Mouse (Mus musculus) adrenal gland, postnatal 25 days (tissue): ENCODE measurements at regions not wholly inside any gene's neighbourhood (a gene's known extent, or its start where the extent isn't known, plus 50 kb on each side); places are given as distances from the start of the nearest gene placed in this dataset.

Experiments
- DNase-seq: peaks from one replicate; pipeline ENCODE4 v3.0.0; 2021; ENCODE audit warnings: mixed read lengths

GRCm38 (mm10) chr12:52402711-52403110 lies 101.1 kb upstream of the Arhgap5 start:
- no peak for DNase-seq

DNA sequence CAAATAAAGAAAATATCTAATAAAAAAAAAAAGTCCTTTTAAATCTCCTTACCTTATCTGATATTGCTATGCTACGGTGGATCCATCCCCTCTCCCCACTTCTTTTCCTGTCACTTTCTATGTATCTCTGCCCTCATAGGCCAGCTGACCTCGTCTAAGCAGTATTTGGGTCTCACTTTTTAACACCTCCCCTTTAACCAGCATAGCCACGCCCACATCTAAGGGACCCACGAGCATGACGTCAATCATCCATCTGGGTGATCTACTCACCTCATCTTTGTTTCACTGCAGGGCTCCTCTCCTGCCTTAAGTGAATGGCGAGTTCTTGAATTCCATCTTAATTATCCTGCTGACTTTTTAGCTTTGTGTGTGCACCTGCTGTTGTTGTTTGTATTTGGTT lies 97.4 kb upstream of the Arhgap5 start:
- no peak for DNase-seq

DNA sequence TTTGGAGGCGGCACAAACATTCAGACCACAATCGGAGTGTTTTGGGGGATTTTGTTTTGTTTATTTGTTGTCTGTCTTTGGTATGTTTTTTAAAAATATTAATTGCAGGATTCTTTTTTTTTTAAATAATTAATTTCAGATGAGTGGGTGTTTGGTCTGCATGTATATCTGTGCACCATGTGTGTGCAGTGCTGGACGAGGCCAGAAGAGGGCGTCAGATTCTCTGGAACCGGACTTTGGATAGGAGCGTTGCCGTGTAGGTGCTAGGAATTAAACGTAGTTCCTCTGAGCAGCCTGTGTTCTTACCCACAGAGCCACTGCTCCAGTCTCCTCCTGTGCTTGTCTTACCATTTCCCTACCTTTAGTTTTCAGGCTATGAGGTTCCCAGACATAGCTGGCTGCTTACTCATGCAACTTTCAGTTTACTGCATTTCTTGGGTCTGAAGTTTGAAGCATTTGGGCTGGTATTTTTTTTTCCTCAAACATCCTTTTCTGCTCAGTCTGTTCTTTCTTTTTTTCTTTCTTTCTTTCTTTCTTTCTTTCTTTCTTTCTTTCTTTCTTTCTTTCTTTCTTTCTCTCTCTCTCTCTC lies 95.4 kb upstream of the Arhgap5 start:
- no peak for DNase-seq

GRCm38 (mm10) chr12:52409221-52409620 lies 94.6 kb upstream of the Arhgap5 start:
- no peak for DNase-seq

GRCm38 (mm10) chr12:52412172-52412571 lies 91.6 kb upstream of the Arhgap5 start:
- no peak for DNase-seq

DNA sequence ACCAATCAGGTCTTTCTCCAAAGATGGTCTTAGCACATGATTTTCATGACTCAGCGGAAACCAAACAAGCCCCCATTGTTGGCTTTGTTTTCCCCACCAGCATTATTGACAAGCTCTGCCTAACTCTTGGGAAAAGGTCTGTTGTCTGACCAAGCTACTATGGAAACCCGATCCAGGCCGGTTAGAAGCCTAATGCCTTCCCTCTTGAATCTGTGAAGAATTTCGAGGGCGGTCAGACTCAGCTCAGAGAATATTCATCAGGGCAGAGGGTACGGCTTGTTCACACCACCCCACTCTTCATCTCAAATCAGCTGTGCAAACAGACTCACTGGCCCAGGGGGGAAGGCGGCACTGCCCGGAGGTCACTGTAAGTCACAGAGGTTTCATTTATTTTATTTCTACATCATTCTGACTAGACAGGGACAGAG lies 90.7 kb upstream of the Arhgap5 start:
- DNase-seq, result no peak

DNA sequence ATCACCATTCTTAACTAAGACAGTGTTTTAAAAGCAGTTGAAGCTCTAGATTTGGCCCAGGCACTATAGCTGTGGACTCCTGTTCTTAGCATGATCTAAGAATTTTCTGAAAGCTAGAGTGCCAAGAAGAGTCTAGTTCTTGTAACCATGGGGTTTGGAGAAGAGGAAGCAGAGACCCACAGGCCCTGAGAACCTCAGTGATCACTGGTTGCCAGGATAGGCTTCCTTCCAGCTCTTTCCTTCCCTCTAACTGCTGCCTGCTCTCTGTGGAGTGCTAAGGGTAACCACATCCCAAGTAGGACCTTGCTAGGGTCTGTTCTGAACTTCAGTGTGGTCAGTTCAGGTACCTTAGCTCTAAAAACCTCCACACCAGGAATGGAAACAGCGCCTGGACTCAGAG lies 81.0 kb upstream of the Arhgap5 start:
- no peak for DNase-seq

GRCm38 (mm10) chr12:52424336-52425034 lies 79.3 kb upstream of the Arhgap5 start:
- DNase-seq, result no peak

DNA sequence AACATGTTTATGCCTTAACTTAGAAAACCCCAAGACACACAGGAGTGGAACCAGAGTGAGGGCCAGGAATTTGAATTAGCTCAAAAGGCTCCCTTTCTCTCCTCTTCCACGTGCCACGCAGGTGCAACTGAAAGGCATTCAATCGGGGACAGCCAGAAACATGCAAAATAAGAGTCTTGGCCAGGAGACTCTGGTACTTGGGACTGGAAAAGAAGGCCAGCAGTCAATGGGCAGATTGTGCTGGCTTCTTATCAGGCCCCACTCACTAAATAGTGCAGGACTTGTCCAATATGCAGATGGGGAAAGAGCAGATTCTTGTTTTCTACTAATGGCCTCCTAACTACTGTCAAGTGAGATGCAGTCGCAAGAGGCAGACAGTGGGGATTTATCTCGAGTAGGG lies 73.8 kb upstream of the Arhgap5 start:
- DNase-seq, result no peak

DNA sequence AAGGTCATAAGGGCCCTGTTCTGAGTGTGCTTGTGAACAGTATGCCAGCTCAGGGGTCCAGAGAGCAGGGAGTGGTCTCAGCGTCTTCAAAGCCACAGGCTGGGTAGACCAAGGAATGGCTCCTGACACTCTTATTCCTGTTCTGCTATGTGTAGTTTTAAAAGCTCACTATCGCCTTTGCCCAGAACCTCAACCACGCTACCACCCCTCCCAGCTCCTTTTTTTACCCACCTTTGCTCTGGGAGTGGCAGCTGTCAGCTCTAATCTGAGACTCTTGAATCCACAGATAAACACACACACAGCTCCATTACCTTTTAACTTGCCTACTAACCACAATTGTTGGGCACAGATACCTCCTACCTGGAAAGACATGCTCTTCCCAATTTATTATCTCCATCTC lies 71.8 kb upstream of the Arhgap5 start:
- no peak for DNase-seq

GRCm38 (mm10) chr12:52434021-52434420 lies 69.8 kb upstream of the Arhgap5 start:
- DNase-seq, result peak; percentile 50

DNA sequence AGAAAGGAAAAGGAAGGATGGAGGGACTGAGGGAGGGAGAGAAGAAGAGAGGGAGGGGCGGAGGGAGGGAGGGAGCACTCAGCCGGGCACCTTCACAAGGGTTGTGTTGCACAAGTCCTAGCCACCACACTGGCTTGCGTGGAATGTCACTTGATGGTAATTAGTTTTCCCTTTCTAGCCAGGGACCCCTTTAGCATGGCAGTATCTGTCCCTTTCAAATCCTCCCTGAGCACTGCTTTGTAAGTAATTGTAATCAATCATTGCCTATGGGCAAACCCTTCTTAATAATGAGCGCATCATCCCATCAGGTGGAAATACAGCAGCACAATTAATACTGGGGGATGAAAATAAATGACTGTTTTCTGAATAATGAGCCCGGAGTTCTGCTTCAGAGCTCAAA lies 68.5 kb upstream of the Arhgap5 start:
- no peak for DNase-seq

- no peak for DNase-seq
Observed at GRCm38 (mm10) chr12:52435795-52436211, 68.0 kb upstream of the Arhgap5 start.

DNA sequence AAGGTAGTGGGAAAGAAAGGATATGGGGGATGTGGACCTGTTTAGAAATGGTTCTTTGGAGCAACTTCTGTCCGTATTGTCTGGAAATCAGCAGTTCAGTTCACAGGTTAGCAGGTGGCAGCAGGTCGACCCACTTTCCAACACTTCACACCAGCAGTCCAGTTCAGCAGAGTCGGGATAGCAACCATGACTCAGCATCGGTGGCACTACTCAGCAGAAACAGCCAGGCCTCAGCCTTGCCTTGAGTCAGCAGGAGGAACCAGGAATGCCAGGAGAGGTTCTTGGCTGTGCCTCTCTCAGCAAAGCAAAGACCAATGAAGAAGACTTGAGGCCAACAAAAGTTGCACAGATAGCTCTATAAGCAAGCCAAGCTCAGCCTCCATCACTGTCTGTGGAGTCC lies 66.8 kb upstream of the Arhgap5 start:
- peak; percentile 35 for DNase-seq

DNA sequence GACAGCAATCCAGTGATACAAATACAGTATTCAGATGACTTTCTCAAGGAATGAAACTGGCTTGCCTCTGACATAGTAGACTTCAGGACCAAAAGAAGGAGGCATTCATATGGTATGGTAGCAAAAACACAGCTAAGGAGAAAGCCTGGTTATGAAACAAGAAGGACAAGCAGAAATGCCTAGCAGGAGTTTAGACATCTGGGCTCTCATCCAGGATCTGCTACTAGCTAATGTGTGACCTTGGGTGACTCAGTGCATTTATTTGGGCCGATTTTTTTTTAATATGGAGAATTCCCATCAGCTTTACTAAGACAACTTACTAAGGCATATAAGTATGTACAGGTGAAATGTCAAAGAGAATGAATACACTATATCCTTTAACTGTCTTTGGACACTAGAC lies 64.5 kb upstream of the Arhgap5 start:
- DNase-seq, result no peak

DNA sequence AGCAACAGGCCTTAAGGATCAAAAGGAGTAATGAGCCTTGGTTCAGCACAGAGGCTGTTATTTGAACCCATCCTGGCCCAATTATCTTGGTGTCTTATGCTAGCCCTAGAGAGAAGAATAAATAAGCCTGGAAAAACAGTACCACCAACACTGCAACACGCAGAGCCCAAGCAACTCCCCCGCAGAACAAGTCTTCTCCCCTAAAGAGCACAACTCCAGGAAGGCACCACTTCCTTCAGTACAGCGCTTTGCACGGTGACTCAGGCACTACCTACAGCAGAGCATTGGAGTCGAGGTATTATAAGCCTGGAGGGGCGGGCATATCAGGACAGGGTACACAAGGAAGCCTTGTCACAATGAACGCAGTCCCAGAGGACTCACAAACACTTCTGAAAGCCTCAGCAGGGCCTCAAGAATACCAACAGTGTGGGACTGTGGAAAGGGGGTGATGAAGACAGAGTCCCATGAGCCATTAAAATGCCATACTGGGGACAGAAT lies 62.9 kb upstream of the Arhgap5 start:
- DNase-seq, result no peak

GRCm38 (mm10) chr12:52442337-52442736 lies 61.4 kb upstream of the Arhgap5 start:
- no peak for DNase-seq

GRCm38 (mm10) chr12:52445731-52446130 lies 58.0 kb upstream of the Arhgap5 start:
- no peak for DNase-seq

- no peak for DNase-seq
Observed at GRCm38 (mm10) chr12:52446501-52446900, 57.3 kb upstream of the Arhgap5 start.

- no peak for DNase-seq
Observed at GRCm38 (mm10) chr12:52447482-52447881, 56.3 kb upstream of the Arhgap5 start.

- DNase-seq, result peak; percentile 28
Observed at GRCm38 (mm10) chr12:52448218-52448617, 55.6 kb upstream of the Arhgap5 start.

- DNase-seq, result no peak
Observed at GRCm38 (mm10) chr12:52453890-52454289, 49.9 kb upstream of the Arhgap5 start.
